Mouse (Mus musculus) heart, adult 2 months (tissue): ENCODE data around the gene Sipa1l1.

Experiments used
- CTCF ChIP-seq: fragments of 200-600 bp; IDR thresholded peaks from 2 replicates; pipeline ENCODE4 v1.8.1; 2022; ENCODE audit warnings: antibody characterized with exemption, mild to moderate bottlenecking, moderate library complexity
- EP300 ChIP-seq: fragments of 200-500 bp; IDR thresholded peaks from 2 replicates; pipeline ENCODE4 v1.6.1; 2011; ENCODE audit warnings: low read depth, low read length, control low read depth; ENCODE audit not compliant: insufficient read depth
- POLR2A ChIP-seq: fragments of 200-500 bp; IDR thresholded peaks from 2 replicates; pipeline ENCODE4 v1.6.1; 2011; ENCODE audit warnings: mild to moderate bottlenecking, low read depth, low read length, control low read depth; ENCODE audit not compliant: insufficient read depth

- TF ChIP-seq CTCF (no peak), POLR2A (no peak), EP300 (no peak)
Observed at GRCm38 (mm10) chr12:82216801-82217553, 47.9 kb downstream of the Sipa1l1 start.
